Mouse (Mus musculus) hindbrain, embryonic 11.5 days (tissue): ENCODE measurements around the gene Nup85. TPM values are rescaled to one million over a fixed set of nuclear protein-coding genes. Genes with fewer than 3 reads are reported as not detected.

ENCODE experiments used
- ATAC-seq: fragments of 200-750 bp; cut with Nextera tagmentation; 2 replicates; pipeline ENCODE4 v1.8.0; 2017; ENCODE audit warnings: mild to moderate bottlenecking, moderate TSS enrichment, moderate library complexity; ENCODE audit not compliant: low FRiP score
- DNase-seq: peaks from one replicate; pipeline ENCODE4 v3.0.0-alpha.2; 2015; ENCODE audit warnings: low spot score
- H3K27ac ChIP-seq: fragments of 300-500 bp; sonication (generic); 2 replicates; pipeline ENCODE4 v1.5.1; 2014; ENCODE audit warnings: mild to moderate bottlenecking, low read depth, low read length
- H3K27me3 ChIP-seq: fragments of 300-500 bp; sonication (generic); 2 replicates; pipeline ENCODE4 v1.6.1; 2014; ENCODE audit warnings: mild to moderate bottlenecking, low read length, moderate library complexity, mixed read lengths; ENCODE audit not compliant: control insufficient read depth, insufficient read depth
- H3K36me3 ChIP-seq: fragments of 300-500 bp; sonication (generic); 2 replicates; pipeline ENCODE4 v1.6.1; 2014; ENCODE audit warnings: mild to moderate bottlenecking, low read length, moderate library complexity, mixed read lengths; ENCODE audit not compliant: control insufficient read depth, insufficient read depth
- H3K4me1 ChIP-seq: fragments of 300-500 bp; sonication (generic); replicated peaks from 2 replicates; pipeline ENCODE4 v1.6.1; 2014; ENCODE audit warnings: low read length, mixed read lengths; ENCODE audit not compliant: control insufficient read depth, insufficient read depth
- H3K4me2 ChIP-seq: fragments of 300-500 bp; sonication (generic); replicated peaks from 2 replicates; pipeline ENCODE4 v1.6.1; 2014; ENCODE audit warnings: mild to moderate bottlenecking, low read depth, low read length
- H3K4me3 ChIP-seq: fragments of 300-500 bp; sonication (generic); 2 replicates; pipeline ENCODE4 v1.5.1; 2014; ENCODE audit warnings: low read depth, low read length
- H3K9ac ChIP-seq: fragments of 300-500 bp; sonication (generic); 2 replicates; pipeline ENCODE4 v1.6.1; 2014; ENCODE audit warnings: low read depth, low read length
- H3K9me3 ChIP-seq: fragments of 300-500 bp; sonication (generic); 2 replicates; pipeline ENCODE4 v1.6.1; 2016; ENCODE audit warnings: low read length; ENCODE audit not compliant: control insufficient read depth
- WGBS: fragments of 180-500 bp; shearing (Covaris S2); extraction: QIAGEN DNeasy Blood & Tissue Kit; methylation state at CpG from one replicate; pipeline ENCODE4 v1.1.7; 2014; 5-methylcytosine and 5-hydroxymethylcytosine counted together
- polyA plus RNA-seq: library from polyadenylated mRNA; unstranded; fragments of >200 nt; fragmentation: Nextera tagmentation; extraction: Ambion mirVana; gene quantifications from 2 replicates; pipeline ENCODE4 v1.2.1, GENCODE M21; 2014

The Nup85 gene
- polyA plus RNA-seq, 1 experiment from 2014 or later: 156 TPM

DNA sequence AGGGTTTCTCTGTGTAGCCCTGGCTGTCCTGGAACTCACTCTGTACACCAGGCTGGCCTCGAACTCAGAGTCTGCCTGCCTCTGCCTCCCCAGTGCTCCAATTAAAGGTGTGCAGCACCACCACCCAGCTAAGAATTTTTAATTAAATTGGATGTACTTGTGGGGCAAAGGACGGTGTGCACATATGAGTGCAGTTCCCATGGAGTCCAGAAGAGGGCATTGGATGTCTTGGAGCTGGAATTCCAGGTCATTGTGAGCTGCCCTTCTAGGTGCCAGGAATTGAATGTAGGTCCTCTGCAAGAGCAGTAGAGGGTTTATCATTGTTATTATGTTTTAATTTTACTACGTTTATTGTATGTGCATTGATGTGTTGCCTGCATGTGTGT is 67.3 kb downstream of the Nup85 start:
- 16% methylated on average over 3 of the region's 3 CpGs for WGBS
- DNase-seq: peak; percentile 56
- no peaks in the 10 kb centered on the region for H3K9me3 ChIP-seq
- no peak overlapping the region for H3K9ac ChIP-seq
- H3K4me3 ChIP-seq: no peak overlapping the region
- no peak overlapping the region for H3K4me2 ChIP-seq
- no peak overlapping the region for H3K27ac ChIP-seq
- H3K27me3 ChIP-seq: no peaks in the 10 kb centered on the region
- no peaks in the 10 kb centered on the region for H3K4me1 ChIP-seq
- ATAC-seq: no peak
- H3K36me3 ChIP-seq: no peaks in the 10 kb centered on the region

DNA sequence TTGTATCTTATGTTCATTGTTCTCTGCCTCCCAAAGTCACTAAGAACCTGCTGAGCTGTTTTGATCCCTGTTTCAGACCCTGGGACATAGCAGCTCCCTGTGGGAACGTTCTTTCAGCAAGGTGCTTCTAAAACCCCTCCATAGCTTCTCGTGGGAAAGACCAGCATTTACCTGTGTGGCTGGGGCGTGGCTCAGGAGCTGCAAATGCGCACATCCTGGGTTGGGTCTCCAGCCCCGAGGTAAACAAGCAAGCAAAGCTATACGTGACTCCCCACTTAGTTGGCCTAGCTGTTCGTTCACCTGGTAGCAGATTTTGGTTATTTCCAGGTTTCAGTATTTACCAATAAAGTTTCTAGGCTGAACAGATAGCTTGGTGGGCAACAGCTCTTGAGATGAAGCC is 68.0 kb downstream of the Nup85 start:
- no peaks in the 10 kb centered on the region for H3K36me3 ChIP-seq
- 81% methylated on average over 7 of the region's 7 CpGs for WGBS
- H3K4me3 ChIP-seq: no peak overlapping the region
- H3K4me2 ChIP-seq: no peak overlapping the region
- no peaks in the 10 kb centered on the region for H3K4me1 ChIP-seq
- ATAC-seq (no peak), DNase-seq (no peak)
- H3K9me3 ChIP-seq: no peaks in the 10 kb centered on the region
- no peak overlapping the region for H3K27ac ChIP-seq
- no peak overlapping the region for H3K9ac ChIP-seq
- no peaks in the 10 kb centered on the region for H3K27me3 ChIP-seq

DNA sequence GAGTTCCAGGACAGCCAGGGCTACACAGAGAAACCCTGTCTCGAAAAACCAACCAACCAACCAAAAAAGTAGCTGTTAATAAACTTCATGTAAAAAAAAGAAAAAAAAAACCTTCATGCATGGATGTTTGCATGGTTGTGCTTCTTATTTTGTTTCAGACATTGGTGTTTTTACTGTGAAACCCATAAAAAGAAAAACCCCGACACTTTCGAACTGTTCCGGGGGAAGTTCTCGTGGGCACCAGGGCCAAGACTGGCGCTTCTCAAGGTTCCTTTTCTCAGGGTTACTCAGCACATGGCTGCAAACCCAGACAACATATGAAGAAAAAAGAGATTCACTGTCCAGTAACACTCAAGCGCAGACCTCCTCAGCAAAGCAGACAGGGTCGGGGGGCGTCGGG is 68.6 kb downstream of the Nup85 start:
- Histone ChIP-seq H3K27me3 (no peaks in the 10 kb centered on the region), H3K9me3 (no peaks in the 10 kb centered on the region), H3K4me1 (no peaks in the 10 kb centered on the region), H3K9ac (no peak overlapping the region), H3K4me2 (no peak overlapping the region), H3K36me3 (no peaks in the 10 kb centered on the region), H3K4me3 (no peak overlapping the region), H3K27ac (no peak overlapping the region)
- WGBS: 90% methylated on average over 10 of the region's 10 CpGs
- DNase-seq (no peak), ATAC-seq (no peak)

Other genes with a start within 250 kb of the Nup85 start
- gene Ush1g, start 242.4 kb upstream of the Nup85 start, polyA plus RNA-seq: 0.05 TPM in 1 of 2 replicates, not detected in the other
- 0.15 and 0.20 TPM in 2 replicates for gene Otop3, start 229.7 kb upstream of the Nup85 start, polyA plus RNA-seq
- gene Hid1, start 196.7 kb upstream of the Nup85 start, polyA plus RNA-seq: 10.9 and 15.3 TPM in 2 replicates
- 19.0 and 20.0 TPM in 2 replicates for gene Cdr2l, start 182.5 kb upstream of the Nup85 start, polyA plus RNA-seq
- 226 and 243 TPM in 2 replicates for gene Mrpl58, start 160.7 kb upstream of the Nup85 start, polyA plus RNA-seq
- 899 and 905 TPM in 2 replicates for gene Atp5h, start 144.5 kb upstream of the Nup85 start, polyA plus RNA-seq
- 21.0 and 27.5 TPM in 2 replicates for gene Kctd2, start 144.3 kb upstream of the Nup85 start, polyA plus RNA-seq
- not detected in 2 replicates for gene Trim80, start 123.9 kb upstream of the Nup85 start, polyA plus RNA-seq
- 0.11 TPM in 1 of 2 replicates, not detected in the other for gene Slc16a5, start 102.0 kb upstream of the Nup85 start, polyA plus RNA-seq
- gene Armc7, start 88.8 kb upstream of the Nup85 start, polyA plus RNA-seq: 7.5 and 9.0 TPM in 2 replicates
- 75.8 and 84.6 TPM in 2 replicates for gene Nt5c, start 72.6 kb upstream of the Nup85 start, polyA plus RNA-seq
- 990 and 1,006 TPM in 2 replicates for gene Jpt1, start 50.0 kb upstream of the Nup85 start, polyA plus RNA-seq
- gene Sumo2, start 28.2 kb upstream of the Nup85 start, polyA plus RNA-seq: 1,523 and 1,527 TPM in 2 replicates
- 93.3 and 105 TPM in 2 replicates for gene Mrps7, start 39.5 kb downstream of the Nup85 start, polyA plus RNA-seq
- 24.7 and 25.1 TPM in 2 replicates for gene Gga3, start 39.6 kb downstream of the Nup85 start, polyA plus RNA-seq
- gene Mif4gd, start 48.5 kb downstream of the Nup85 start, polyA plus RNA-seq: 14.2 and 17.7 TPM in 2 replicates
- 24.9 and 27.1 TPM in 2 replicates for gene Slc25a19, start 63.9 kb downstream of the Nup85 start, polyA plus RNA-seq
- gene Grb2, start 144.2 kb downstream of the Nup85 start, polyA plus RNA-seq: 76.7 and 79.2 TPM in 2 replicates
- 15.5 and 16.4 TPM in 2 replicates for gene Tmem94, start 201.0 kb downstream of the Nup85 start, polyA plus RNA-seq
- gene Caskin2, start 249.2 kb downstream of the Nup85 start, polyA plus RNA-seq: 12.2 and 12.9 TPM in 2 replicates